Mouse (Mus musculus) testis, postnatal 14 days (tissue): ENCODE results near the gene Pla2g4d.
A peak's percentile ranks its signal among the peaks of the same experiment; 100 is the strongest.

Experiments used
- DNase-seq: peaks from one replicate; pipeline ENCODE4 v3.0.0; 2021; ENCODE audit warnings: low spot score

The Pla2g4d gene

GRCm38 (mm10) chr2:120288995-120289394 lies at the start of gene Pla2g4d:
Pla2g4d (minus strand) TSS chr2:120289197.
- DNase-seq = no peak

- DNase-seq = no peak
These were observed 48.9 kb upstream of the Pla2g4d start for GRCm38 (mm10) chr2:120337886-120338285.

- no peak for DNase-seq
These were observed 42.6 kb upstream of the Pla2g4d start for GRCm38 (mm10) chr2:120331575-120331974.

- no peak for DNase-seq
These were observed 26.1 kb upstream of the Pla2g4d start for GRCm38 (mm10) chr2:120315077-120315476.

- DNase-seq = no peak
These were observed 25.5 kb upstream of the Pla2g4d start for GRCm38 (mm10) chr2:120314487-120314886.

GRCm38 (mm10) chr2:120313976-120314375 lies 25.0 kb upstream of the Pla2g4d start, which contains the start of gene Pla2g4f:
Pla2g4f (minus strand) TSS chr2:120314165.
- no peak for DNase-seq

- DNase-seq = no peak
These were observed 23.4 kb upstream of the Pla2g4d start for GRCm38 (mm10) chr2:120312276-120312825.

- DNase-seq = no peak
These were observed 15.1 kb upstream of the Pla2g4d start for GRCm38 (mm10) chr2:120304113-120304512.

GRCm38 (mm10) chr2:120301076-120301475 lies 12.1 kb upstream of the Pla2g4d start:
- DNase-seq = no peak

GRCm38 (mm10) chr2:120299866-120300265 lies 10.9 kb upstream of the Pla2g4d start:
- no peak for DNase-seq

GRCm38 (mm10) chr2:120296160-120296559 lies 7.2 kb upstream of the Pla2g4d start:
- DNase-seq = no peak

GRCm38 (mm10) chr2:120291471-120292078 lies 2.6 kb upstream of the Pla2g4d start:
- no peak for DNase-seq

- no peak for DNase-seq
These were observed 596 bp downstream of the Pla2g4d start for GRCm38 (mm10) chr2:120288401-120288800.

GRCm38 (mm10) chr2:120285639-120286038 lies 3.4 kb downstream of the Pla2g4d start:
- DNase-seq = no peak

GRCm38 (mm10) chr2:120284705-120285104 lies 4.3 kb downstream of the Pla2g4d start:
- DNase-seq = no peak

GRCm38 (mm10) chr2:120284094-120284493 lies 4.9 kb downstream of the Pla2g4d start:
- no peak for DNase-seq

- no peak for DNase-seq
These were observed 5.4 kb downstream of the Pla2g4d start for GRCm38 (mm10) chr2:120283550-120283949.

- no peak for DNase-seq
These were observed 7.8 kb downstream of the Pla2g4d start for GRCm38 (mm10) chr2:120281221-120281620.

- peak; percentile 36 for DNase-seq
These were observed 9.0 kb downstream of the Pla2g4d start for GRCm38 (mm10) chr2:120279961-120280360.

- DNase-seq = no peak
These were observed 12.0 kb downstream of the Pla2g4d start for GRCm38 (mm10) chr2:120276951-120277350.

GRCm38 (mm10) chr2:120268635-120269034 lies 20.4 kb downstream of the Pla2g4d start:
- no peak for DNase-seq

- DNase-seq = no peak
These were observed 23.5 kb downstream of the Pla2g4d start for GRCm38 (mm10) chr2:120265523-120265922.

- DNase-seq = no peak
These were observed 24.1 kb downstream of the Pla2g4d start for GRCm38 (mm10) chr2:120264858-120265257.

- no peak for DNase-seq
These were observed 26.1 kb downstream of the Pla2g4d start for GRCm38 (mm10) chr2:120262876-120263275.
